Mouse (Mus musculus): Measurements from ENCODE around the gene Ints14. TPM values are rescaled to one million over a fixed set of nuclear protein-coding genes. Genes with fewer than 3 reads are reported as not detected.
"Not testable (repeated sequence)": the region's sequence is repeated elsewhere in the genome, so short reads cannot be mapped to it uniquely, and the experiment has no call there.

The Ints14 gene
- polyA plus RNA-seq, 1 experiment from 2014 or later = 78.5 TPM

DNA sequence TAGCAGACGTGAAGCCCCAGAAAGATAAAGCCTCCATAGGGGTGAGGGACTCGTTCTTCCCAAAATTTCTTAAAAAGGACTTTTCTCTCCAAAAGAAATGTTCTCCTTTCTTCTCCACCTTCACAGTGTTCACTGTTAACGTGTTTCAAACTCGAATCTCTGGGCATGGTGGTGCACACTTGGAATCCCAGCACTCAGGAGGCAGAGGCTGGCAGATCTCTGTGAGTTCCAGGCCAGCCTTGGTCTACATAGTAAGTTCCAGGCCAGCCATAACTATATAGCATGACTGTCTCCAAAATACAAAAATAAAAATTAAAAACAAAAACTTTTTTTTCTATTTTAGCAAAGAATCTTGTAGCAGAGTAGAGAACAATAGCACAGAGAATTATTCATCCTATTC, 59.4 kb downstream of the Ints14 start:
- Histone ChIP-seq H3K4me3 (ENCODE audit: low read depth, low read length) (peak overlapping the region; percentile 90; the same call in 1 of the 2 replicates), H3K27me3 (ENCODE audit: control insufficient read depth, insufficient read depth, low read length) (no peaks in the 10 kb centered on the region), H3K9me3 (ENCODE audit: control insufficient read depth, low read length) (no peaks in the 10 kb centered on the region), H3K27ac (ENCODE audit: low read depth, low read length) (no peak overlapping the region), H3K4me2 (peak overlapping the region; percentile 68; the same call in 1 of the 2 replicates), H3K9ac (ENCODE audit: low read length) (no peak overlapping the region), H3K4me1 (ENCODE audit: control insufficient read depth, insufficient read depth, low read length) (peaks cover 26% of the 10 kb centered on the region), H3K36me3 (ENCODE audit: control insufficient read depth, insufficient read depth, low read length) (no peaks in the 10 kb centered on the region)
- ATAC-seq (ENCODE audit: low FRiP score) = no peak
- 78% methylated on average over 4 of the region's 4 CpGs for WGBS
- DNase-seq (ENCODE audit: low spot score, missing footprints) = no peak

DNA sequence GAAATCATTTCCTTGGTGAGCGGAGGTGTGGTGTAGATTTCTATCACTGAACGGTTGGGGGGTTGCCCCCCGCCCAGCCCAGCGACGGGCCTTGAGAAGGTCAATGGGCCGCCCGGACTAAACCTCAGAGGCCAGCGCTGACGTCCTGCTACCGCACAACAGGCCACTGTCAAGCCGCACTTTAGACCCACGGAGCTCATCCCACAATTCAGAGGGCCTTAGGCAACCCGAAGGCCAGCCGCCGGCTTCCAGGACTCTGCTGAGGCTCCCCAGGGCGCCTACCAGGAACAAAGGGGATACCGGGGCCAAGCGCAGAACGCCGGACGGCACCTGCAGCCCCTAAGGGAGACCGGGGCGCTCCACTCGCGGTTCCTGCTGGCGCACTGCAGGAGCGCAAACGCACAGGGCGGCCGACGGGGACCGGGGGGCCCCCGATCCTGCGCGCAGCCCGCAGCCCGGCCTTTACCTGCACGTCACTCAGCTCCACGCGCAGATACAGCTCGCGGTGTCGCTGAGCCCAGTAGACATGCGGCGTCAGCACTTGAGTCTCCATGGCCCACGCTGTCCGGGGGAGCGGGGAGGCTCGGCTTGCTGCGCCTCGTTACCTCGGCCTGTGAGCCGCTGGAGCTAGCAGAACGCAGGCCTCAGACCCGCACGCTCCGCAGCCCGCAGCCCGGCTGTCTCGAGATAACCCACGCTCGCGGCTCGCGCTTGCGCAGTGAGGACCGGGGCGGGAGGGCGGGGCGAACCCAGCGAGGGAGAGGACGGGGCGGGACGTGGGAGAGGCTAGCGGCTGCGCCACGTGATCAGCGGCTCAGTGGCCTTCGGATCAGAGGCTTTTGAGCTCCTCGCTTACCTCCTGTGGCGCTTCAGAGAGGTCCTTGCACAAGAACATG, 60.5 kb downstream of the Ints14 start, which contains the start of gene Hacd3:
Gene Hacd3, minus strand, starts transcription at position 703 of the 896 bp plus-strand sequence.
- peak; percentile 98 for DNase-seq (ENCODE audit: low spot score, missing footprints)
- H3K27me3 ChIP-seq (ENCODE audit: control insufficient read depth, insufficient read depth, low read length) = no peaks in the 10 kb centered on the region
- peaks cover 25% of the 10 kb centered on the region for H3K4me1 ChIP-seq (ENCODE audit: control insufficient read depth, insufficient read depth, low read length)
- peak within 1 kb of the TSS; percentile 68 for H3K4me2 ChIP-seq
- peak within 1 kb of the TSS; percentile 97 for H3K9ac ChIP-seq (ENCODE audit: low read length)
- no peaks in the 10 kb centered on the region for H3K36me3 ChIP-seq (ENCODE audit: control insufficient read depth, insufficient read depth, low read length)
- peak within 1 kb of the TSS; percentile 90 for H3K4me3 ChIP-seq (ENCODE audit: low read depth, low read length)
- H3K9me3 ChIP-seq (ENCODE audit: control insufficient read depth, low read length) = no peaks in the 10 kb centered on the region
- WGBS = under 1% methylated on average over 79 of the region's 81 CpGs
- peak within 1 kb of the TSS; percentile 67 for H3K27ac ChIP-seq (ENCODE audit: low read depth, low read length)
- peak; percentile 96 for ATAC-seq (ENCODE audit: low FRiP score)

DNA sequence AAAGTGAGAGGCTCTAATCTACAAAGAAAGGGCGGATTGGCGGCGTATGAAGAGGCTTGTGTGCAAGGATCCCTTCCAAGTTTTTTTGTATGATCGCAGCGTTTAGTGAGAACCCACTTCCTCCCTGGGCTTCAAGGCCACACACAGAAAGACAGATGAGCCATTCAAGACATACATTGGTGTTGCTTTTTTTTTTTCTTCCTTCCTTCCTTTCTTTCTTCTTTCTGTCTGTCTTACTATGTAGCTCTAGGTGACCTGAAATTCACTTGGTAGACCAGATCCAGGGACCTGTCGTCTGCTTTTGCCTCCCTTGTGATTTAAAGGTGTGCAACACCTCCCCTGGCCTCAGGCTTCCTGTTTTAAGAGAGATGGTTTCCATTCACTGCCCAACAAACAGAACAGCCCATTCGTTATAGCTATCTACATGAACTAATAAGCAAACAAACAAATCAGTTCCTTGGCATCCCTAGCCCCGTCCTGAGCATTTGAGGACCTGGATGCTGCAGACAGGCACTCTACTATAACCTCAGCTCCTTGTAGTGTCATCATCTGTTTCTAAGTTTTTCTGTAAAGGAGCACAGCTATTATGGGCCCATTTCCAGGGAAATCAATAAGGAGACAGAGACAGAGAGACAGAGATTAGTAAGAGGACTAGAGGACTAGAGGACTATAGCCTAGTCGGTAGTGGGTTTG, 61.3 kb downstream of the Ints14 start:
- Histone ChIP-seq H3K27ac (ENCODE audit: low read depth, low read length) (peak overlapping the region; percentile 57; the same call in 1 of the 2 replicates), H3K4me2 (peak overlapping the region; percentile 68), H3K4me1 (ENCODE audit: control insufficient read depth, insufficient read depth, low read length) (peaks cover 17% of the 10 kb centered on the region), H3K36me3 (ENCODE audit: control insufficient read depth, insufficient read depth, low read length) (no peaks in the 10 kb centered on the region), H3K9me3 (ENCODE audit: control insufficient read depth, low read length) (no peaks in the 10 kb centered on the region), H3K4me3 (ENCODE audit: low read depth, low read length) (peak overlapping the region; percentile 90), H3K9ac (ENCODE audit: low read length) (peak overlapping the region; percentile 97), H3K27me3 (ENCODE audit: control insufficient read depth, insufficient read depth, low read length) (no peaks in the 10 kb centered on the region)
- WGBS = 20% methylated on average over 9 of the region's 9 CpGs
- ATAC-seq (ENCODE audit: low FRiP score) (no peak), DNase-seq (ENCODE audit: low spot score, missing footprints) (peak; percentile 88)

DNA sequence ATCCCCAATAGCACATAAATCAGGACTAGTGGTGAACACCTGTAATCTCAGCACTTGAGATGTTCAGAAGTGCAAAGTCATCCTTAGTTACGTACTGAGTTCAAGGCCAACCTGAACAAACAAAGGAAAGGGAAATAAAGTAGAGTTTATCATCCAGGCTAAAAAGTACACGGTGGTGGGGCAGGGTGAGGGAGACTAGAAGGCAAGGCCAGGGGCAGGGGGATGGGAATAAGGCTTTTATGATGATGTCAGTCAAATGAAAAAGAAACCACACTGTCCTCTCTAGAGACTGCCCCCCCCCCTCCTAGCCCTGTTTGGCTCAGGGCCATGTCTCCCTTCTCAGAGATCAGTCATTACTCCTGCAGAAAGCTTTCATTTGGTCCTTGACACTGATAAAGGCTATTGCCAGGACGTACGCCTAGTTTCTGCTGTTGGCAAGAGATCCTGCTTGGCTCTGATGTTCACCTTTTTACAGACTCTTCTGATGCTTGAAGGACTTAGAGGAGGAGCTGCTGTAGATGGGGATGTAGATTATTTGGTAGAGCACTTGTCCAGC, 62.0 kb downstream of the Ints14 start:
- H3K4me1 ChIP-seq (ENCODE audit: control insufficient read depth, insufficient read depth, low read length) = peaks cover 16% of the 10 kb centered on the region
- H3K9me3 ChIP-seq (ENCODE audit: control insufficient read depth, low read length) = no peaks in the 10 kb centered on the region

DNA sequence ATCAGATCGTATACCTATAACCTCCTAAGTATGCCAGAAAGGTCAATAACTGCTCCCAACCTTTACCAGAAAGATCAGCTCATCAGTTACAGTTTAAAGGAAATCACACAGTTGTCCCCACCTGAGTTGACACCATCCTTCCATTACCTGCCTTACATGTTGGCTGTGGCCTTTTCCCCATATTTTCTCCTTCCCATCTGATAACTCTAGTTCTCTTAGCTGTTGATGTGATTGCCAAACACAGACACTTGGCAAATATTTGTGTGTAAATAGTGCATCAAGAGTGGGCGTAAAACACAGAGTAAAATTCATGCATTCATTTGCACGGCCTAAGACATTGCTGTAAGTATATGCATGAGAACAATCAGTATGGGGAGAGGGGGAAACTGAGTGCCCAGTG, 62.7 kb downstream of the Ints14 start:
- no peak overlapping the region for H3K4me3 ChIP-seq (ENCODE audit: low read depth, low read length)
- WGBS = 92% methylated on average over 3 of the region's 3 CpGs
- H3K4me1 ChIP-seq (ENCODE audit: control insufficient read depth, insufficient read depth, low read length) = peaks cover 16% of the 10 kb centered on the region
- H3K36me3 ChIP-seq (ENCODE audit: control insufficient read depth, insufficient read depth, low read length) = no peaks in the 10 kb centered on the region
- no peaks in the 10 kb centered on the region for H3K9me3 ChIP-seq (ENCODE audit: control insufficient read depth, low read length)
- no peak overlapping the region for H3K27ac ChIP-seq (ENCODE audit: low read depth, low read length)
- H3K27me3 ChIP-seq (ENCODE audit: control insufficient read depth, insufficient read depth, low read length) = no peaks in the 10 kb centered on the region
- ATAC-seq (ENCODE audit: low FRiP score) (no peak), DNase-seq (ENCODE audit: low spot score, missing footprints) (peak; percentile 14)
- no peak overlapping the region for H3K9ac ChIP-seq (ENCODE audit: low read length)
- no peak overlapping the region for H3K4me2 ChIP-seq

More for the DNA sequence above, 62.0 kb downstream of the Ints14 start:
- H3K4me3 ChIP-seq (ENCODE audit: low read depth, low read length) = no peak overlapping the region
- no peak overlapping the region for H3K27ac ChIP-seq (ENCODE audit: low read depth, low read length)
- DNase-seq (ENCODE audit: low spot score, missing footprints) = peak; percentile 81
- WGBS = 88% methylated on average over 4 of the region's 4 CpGs
- no peaks in the 10 kb centered on the region for H3K36me3 ChIP-seq (ENCODE audit: control insufficient read depth, insufficient read depth, low read length)
- H3K27me3 ChIP-seq (ENCODE audit: control insufficient read depth, insufficient read depth, low read length) = no peaks in the 10 kb centered on the region
- H3K9ac ChIP-seq (ENCODE audit: low read length) = no peak overlapping the region
- no peak for ATAC-seq (ENCODE audit: low FRiP score)
- H3K4me2 ChIP-seq = no peak overlapping the region

DNA sequence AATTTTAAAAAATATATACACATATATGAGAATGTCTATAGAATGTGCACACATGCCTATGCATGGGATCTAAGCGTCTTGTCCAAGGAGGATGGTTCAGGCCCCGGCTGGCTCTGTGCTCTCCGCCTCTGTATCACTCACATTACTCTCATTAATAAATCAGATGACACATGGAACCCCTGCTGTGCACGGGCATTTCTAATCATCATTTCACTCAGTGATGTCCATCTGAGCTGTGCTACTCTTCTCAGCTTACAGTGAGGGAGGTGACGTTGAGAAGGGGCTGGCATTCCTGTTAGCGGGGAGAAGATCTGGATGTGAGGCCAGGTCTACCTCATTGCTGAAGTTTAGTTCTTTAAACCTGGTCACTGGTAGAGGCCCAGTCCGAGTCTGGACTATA, 66.5 kb downstream of the Ints14 start:
- no peaks in the 10 kb centered on the region for H3K27me3 ChIP-seq (ENCODE audit: control insufficient read depth, insufficient read depth, low read length)
- no peaks in the 10 kb centered on the region for H3K9me3 ChIP-seq (ENCODE audit: control insufficient read depth, low read length)
- no peak overlapping the region for H3K27ac ChIP-seq (ENCODE audit: low read depth, low read length)
- no peak overlapping the region for H3K4me3 ChIP-seq (ENCODE audit: low read depth, low read length)
- H3K36me3 ChIP-seq (ENCODE audit: control insufficient read depth, insufficient read depth, low read length) = no peaks in the 10 kb centered on the region
- no peak for DNase-seq (ENCODE audit: low spot score, missing footprints)
- H3K9ac ChIP-seq (ENCODE audit: low read length) = no peak overlapping the region
- H3K4me2 ChIP-seq = no peak overlapping the region
- WGBS = 84% methylated on average over 7 of the region's 7 CpGs
- peaks cover under 1% of the 10 kb centered on the region; the same call in 1 of the 2 replicates for H3K4me1 ChIP-seq (ENCODE audit: control insufficient read depth, insufficient read depth, low read length)
- no peak for ATAC-seq (ENCODE audit: low FRiP score)

DNA sequence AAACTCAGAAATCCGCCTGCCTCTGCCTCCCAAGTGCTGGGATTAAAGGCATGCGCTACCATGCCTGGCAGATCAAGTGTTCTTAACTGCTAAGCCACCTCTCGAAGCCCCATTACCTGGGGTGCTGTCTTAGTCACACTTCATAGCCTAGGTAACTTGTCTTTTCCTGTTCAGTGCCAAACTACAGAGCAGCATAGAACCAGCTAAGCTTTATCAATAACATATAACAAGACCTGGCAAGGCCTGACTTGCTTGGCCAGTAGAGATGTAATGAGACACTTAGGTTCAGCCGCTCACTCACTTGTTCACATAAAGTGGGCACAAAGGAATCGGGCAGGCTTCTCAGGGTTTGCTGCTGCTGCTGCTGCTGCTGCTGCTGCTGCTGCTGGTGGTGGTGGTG, 67.6 kb downstream of the Ints14 start:
- H3K27me3 ChIP-seq (ENCODE audit: control insufficient read depth, insufficient read depth, low read length) = no peaks in the 10 kb centered on the region
- ATAC-seq (ENCODE audit: low FRiP score) (no peak), DNase-seq (ENCODE audit: low spot score, missing footprints) (no peak)
- H3K27ac ChIP-seq (ENCODE audit: low read depth, low read length) = no peak overlapping the region
- H3K4me2 ChIP-seq = no peak overlapping the region
- WGBS = 95% methylated on average over 5 of the region's 5 CpGs
- H3K4me3 ChIP-seq (ENCODE audit: low read depth, low read length) = no peak overlapping the region
- no peaks in the 10 kb centered on the region for H3K36me3 ChIP-seq (ENCODE audit: control insufficient read depth, insufficient read depth, low read length)
- H3K4me1 ChIP-seq (ENCODE audit: control insufficient read depth, insufficient read depth, low read length) = peaks cover 5% of the 10 kb centered on the region
- no peak overlapping the region for H3K9ac ChIP-seq (ENCODE audit: low read length)
- H3K9me3 ChIP-seq (ENCODE audit: control insufficient read depth, low read length) = no peaks in the 10 kb centered on the region

DNA sequence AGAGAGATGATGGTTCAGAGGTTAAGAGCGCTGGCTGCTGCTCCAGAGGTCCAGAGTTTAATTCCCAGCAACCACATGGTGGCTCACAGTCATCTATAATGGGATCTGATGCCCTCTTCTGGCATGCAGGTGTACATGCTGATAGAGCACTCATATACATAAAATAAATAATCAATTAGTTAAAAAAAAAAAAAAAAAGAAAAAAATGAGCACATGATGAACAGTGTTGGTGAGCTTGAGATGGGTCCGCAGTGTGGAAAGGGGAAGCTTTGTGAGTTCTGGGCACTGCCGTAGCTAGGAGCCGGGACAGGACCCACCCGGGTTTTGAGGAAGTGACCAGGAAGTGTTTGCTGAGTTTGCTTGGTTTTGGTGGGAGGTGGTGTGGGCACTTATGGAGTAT, 70.7 kb downstream of the Ints14 start:
- not testable (repeated sequence) for H3K27me3 ChIP-seq (ENCODE audit: control insufficient read depth, insufficient read depth, low read length); DNase-seq (ENCODE audit: low spot score, missing footprints); H3K36me3 ChIP-seq (ENCODE audit: control insufficient read depth, insufficient read depth, low read length); H3K9ac ChIP-seq (ENCODE audit: low read length); H3K4me2 ChIP-seq; H3K4me1 ChIP-seq (ENCODE audit: control insufficient read depth, insufficient read depth, low read length); H3K4me3 ChIP-seq (ENCODE audit: low read depth, low read length); ATAC-seq (ENCODE audit: low FRiP score); H3K9me3 ChIP-seq (ENCODE audit: control insufficient read depth, low read length); H3K27ac ChIP-seq (ENCODE audit: low read depth, low read length)
- 69% methylated on average over 5 of the region's 5 CpGs for WGBS
